Mouse (Mus musculus) kidney, postnatal 25 days (tissue): ENCODE measurements around the gene Zmiz1.

Source experiments
- DNase-seq, 2 experiments: peaks; one replicate each; pipeline ENCODE4 v3.0.0; 2021; ENCODE audit warnings: mixed read lengths in 2 of 2

Gene Zmiz1

GRCm38 (mm10) chr14:25472981-25473649, 14.1 kb downstream of the Zmiz1 start:
- peak; percentile 74 to 91 for DNase-seq

GRCm38 (mm10) chr14:25474017-25474416, 15.0 kb downstream of the Zmiz1 start:
- peak in 1 of 2 experiments; percentile 68 for DNase-seq

GRCm38 (mm10) chr14:25474732-25475131, 15.7 kb downstream of the Zmiz1 start:
- DNase-seq, result no peak

GRCm38 (mm10) chr14:25476048-25476447, 17.1 kb downstream of the Zmiz1 start:
- DNase-seq, result no peak

- peak in 1 of 2 experiments; percentile 70 for DNase-seq
These were observed 17.5 kb downstream of the Zmiz1 start for GRCm38 (mm10) chr14:25476453-25476852.

GRCm38 (mm10) chr14:25477268-25477667, 18.3 kb downstream of the Zmiz1 start:
- no peak for DNase-seq

- no peak for DNase-seq
These were observed 19.3 kb downstream of the Zmiz1 start for GRCm38 (mm10) chr14:25478257-25478656.

GRCm38 (mm10) chr14:25478755-25479154, 19.8 kb downstream of the Zmiz1 start:
- DNase-seq, result no peak

GRCm38 (mm10) chr14:25479841-25480252, 20.9 kb downstream of the Zmiz1 start:
- peak in 1 of 2 experiments; percentile 61 for DNase-seq

GRCm38 (mm10) chr14:25480443-25480842, 21.5 kb downstream of the Zmiz1 start:
- DNase-seq, result no peak

GRCm38 (mm10) chr14:25480916-25481666, 22.1 kb downstream of the Zmiz1 start:
- peak; percentile 86 to 97 for DNase-seq

GRCm38 (mm10) chr14:25481667-25482331, 22.8 kb downstream of the Zmiz1 start:
- peak in 1 of 2 experiments; percentile 46 for DNase-seq

GRCm38 (mm10) chr14:25482404-25482803, 23.4 kb downstream of the Zmiz1 start:
- DNase-seq, result peak in 1 of 2 experiments; percentile 64

GRCm38 (mm10) chr14:25483285-25483684, 24.3 kb downstream of the Zmiz1 start:
- no peak for DNase-seq

GRCm38 (mm10) chr14:25484049-25484448, 25.1 kb downstream of the Zmiz1 start:
- peak in 1 of 2 experiments; percentile 58 for DNase-seq

- DNase-seq, result no peak
These were observed 27.2 kb downstream of the Zmiz1 start for GRCm38 (mm10) chr14:25486220-25486619.

GRCm38 (mm10) chr14:25486742-25487469, 27.9 kb downstream of the Zmiz1 start:
- no peak for DNase-seq

- DNase-seq, result peak; percentile 48 to 81
These were observed 28.5 kb downstream of the Zmiz1 start for GRCm38 (mm10) chr14:25487470-25487955.

GRCm38 (mm10) chr14:25488097-25488613, 29.2 kb downstream of the Zmiz1 start:
- DNase-seq, result peak; percentile 61 to 87

GRCm38 (mm10) chr14:25489336-25490078, 30.5 kb downstream of the Zmiz1 start:
- peak; percentile 95 to 98 for DNase-seq

GRCm38 (mm10) chr14:25491961-25492360, 33.0 kb downstream of the Zmiz1 start:
- peak in 1 of 2 experiments; percentile 60 for DNase-seq
